Mouse (Mus musculus) Muller cell, postnatal 12 days (primary cell): ENCODE data around the gene Enpp6.
"Not testable (repeated sequence)": the region's sequence is repeated elsewhere in the genome, so short reads cannot be mapped to it uniquely, and the experiment has no call there.

Experiments used
- DNase-seq: peaks from one replicate; pipeline ENCODE4 v3.0.0-alpha.2; 2015; ENCODE audit errors: inconsistent ontology term

The Enpp6 gene

DNA sequence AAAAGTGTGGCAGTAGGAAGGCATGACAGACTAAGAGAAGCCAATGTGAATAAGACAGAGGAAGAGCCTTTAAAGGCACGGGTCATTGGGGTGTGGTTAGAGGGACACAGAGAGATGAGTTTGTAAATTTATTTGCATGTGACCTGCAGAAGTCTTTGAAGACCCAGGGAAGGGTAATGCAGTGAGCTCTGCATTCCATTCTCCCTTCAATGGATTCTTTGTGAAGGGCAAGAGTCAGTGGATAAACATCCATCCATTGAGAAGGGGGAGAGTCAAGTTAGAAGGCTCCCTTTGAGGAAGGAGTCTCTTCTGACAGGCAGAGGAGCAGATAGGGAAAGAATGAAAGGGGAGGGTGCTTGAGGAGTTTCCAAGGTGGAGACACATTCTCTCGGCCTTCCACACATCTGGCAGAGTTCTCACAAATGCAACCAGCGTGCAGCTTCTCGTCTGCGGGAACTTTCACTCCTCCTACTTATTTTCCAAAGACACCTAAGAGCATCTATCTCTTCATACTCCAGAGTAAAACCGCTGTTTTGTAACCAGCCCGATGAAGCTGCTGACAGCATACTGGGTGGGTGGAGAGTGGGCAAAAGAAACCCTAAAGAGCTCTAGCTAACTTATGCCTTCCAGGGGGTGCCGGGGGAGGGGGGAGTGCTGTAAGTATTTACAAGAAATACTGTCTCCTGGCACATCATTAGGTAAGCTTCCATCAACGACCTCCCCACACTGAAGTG is 9.4 kb downstream of the Enpp6 start:
- DNase-seq = peak; percentile 13

DNA sequence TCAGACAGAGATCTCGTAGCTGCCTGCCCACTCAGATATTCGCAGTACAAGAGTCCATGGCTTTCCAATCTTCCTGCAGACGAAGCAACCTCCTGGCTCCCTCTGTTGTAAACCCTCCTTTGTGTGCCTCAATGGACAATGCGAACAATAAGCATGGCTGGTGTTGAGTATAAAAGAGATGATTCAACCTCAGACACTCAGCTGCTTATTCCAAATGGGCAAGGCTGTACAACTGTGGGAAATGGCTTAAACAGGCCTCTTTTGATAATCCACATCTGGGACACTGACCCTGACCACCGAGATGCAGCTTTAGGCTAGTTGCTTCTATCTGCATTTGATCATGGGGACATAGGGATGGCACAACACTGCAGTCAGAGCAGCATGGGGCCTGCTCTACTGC is 19.0 kb downstream of the Enpp6 start:
- DNase-seq = no peak

DNA sequence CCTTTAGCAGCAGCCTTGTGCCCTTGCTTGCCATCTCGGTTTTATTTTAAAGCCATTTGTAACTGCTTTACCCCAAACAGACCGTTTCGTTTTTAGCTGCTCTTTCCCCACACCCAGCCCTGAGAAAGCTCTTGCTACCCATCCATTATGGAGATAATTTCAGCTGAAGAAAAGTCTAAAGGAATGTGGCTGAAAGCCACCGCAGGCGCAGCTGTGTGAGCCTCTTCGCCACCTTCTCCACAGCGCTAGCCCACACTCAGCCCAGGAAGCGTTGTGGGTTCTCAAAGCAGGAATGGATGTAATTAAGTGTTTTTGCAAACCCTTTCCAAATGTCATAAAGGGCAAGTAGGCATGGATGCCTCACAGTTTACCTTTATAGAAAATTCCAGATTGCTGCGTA is 20.1 kb downstream of the Enpp6 start:
- DNase-seq = no peak

DNA sequence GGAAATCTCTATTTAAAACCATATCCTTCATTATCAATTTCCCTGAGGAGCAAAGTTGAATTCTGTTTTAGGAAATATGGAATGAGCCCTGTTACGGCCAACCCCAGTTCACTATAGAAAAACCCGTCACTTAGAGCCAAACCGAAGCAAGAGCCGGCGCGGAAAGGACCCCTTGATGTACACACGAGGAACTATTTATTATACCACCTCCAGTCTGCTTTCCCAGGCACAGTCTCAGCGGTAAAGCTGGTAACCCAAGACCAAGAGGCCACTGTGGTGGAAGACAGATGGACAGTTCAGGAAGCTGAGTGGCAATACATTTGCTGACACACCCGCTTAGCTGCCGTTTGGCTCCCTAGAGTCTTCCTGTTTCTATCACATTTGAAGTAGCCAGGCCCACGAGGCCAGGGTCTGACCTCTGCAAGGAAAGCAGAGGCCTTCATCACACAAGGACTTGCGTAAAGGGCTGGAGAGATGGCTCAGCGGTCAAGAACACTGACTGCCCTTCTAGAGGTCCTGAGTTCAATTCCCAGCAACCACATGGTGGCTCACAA is 21.6 kb downstream of the Enpp6 start:
- no peak for DNase-seq

DNA sequence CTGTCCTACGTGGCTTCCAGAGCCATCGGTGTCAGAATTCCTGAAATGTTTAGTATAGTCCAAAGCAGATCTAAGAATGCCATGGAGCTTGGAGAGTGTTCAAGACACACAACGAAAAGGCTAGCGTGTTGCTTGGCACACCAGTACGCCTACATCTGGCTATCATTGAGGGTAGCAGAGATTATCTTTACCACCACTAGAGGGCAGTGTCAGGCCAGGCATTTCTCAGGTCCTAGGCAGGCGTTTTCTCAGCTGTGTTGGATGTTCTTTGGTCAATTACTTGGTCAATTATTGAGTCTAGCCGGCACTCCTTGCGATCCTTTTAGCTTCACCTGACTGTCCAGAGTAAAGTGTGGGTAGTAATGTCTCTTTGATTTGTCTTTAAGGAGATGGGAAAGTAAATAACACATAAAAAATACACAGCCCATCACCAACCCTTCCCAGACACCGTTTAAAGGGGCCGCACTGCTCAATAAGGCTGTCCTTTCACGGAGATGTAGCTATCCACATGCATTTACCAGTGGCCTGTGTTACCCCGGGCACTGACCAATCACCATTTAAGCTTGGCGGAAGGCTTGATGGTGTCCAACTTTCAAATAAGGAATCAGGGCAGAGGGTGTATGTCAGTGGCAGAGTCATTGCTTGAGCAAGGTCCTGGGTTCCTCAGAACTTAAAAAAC is 29.7 kb downstream of the Enpp6 start:
- peak; percentile 75 for DNase-seq

DNA sequence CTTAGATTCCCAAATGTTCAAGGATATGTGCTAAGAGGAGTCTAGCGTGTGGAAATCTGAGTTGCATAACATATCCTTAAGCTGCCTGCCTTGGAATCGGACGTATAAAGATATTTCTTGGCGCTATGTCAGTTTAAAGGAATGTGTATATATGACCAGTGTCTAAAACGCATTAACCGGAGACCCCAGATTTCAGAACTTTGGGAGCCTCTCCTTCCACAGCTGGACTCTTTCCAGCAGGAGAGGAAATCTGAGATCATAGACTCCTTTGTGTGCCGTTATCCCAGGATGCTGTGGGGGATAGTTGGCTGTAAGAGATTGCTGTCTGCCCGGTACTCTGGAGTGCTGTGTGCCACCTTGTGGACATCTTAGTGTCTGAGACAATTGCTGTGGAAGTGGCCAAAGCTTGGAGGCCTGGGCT is 34.5 kb downstream of the Enpp6 start:
- DNase-seq = no peak

DNA sequence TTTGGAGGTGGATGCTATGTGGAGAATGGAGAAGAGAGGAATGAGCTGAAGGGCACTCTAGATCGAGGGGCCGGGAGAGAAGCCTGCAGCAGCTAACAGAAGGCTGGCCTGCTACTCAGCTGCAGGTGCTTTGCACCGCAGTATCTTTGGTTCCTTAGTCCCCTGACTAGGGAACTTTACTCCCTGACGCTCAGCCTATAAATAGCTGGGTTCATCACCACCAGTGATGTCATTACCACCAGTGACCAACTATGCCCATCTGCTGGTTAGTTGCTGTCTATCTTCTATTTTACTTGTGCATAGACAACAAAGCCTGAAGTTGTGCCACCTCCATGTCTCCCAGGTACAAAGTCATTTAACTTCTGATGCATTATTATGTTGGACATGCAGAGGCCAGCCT is 37.9 kb downstream of the Enpp6 start:
- DNase-seq = no peak

DNA sequence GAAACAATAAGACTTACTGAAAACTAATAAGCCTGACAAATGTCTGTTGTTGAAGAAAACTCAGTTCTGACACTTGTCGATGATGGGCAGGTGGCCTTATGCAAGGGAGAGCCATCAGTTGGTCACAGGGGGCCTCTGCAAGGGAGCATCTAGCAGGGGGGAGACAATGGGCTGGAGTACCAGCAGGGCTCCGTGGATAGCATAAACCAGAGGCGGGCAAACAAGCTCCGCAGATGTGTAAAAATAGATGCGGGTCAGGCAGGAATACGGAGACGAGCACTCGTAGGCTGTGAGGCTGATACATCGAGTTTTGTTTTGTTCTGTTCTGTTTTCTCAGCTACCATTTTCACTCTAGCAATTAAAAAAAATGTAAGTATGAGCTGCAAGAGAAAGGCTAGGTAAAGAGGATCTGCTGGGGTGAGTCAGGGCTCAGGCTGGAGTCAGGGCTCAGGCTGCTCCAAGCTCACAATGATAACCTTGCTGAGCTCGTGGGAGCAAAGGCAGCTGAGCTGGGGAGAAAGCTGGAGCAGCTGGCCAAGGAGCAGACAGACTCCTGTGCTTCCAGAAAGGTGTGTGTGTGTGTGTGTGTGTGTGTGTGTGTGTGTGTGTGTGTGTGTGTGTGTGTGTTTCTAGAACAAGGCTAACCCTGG is 40.3 kb downstream of the Enpp6 start:
- no peak for DNase-seq

DNA sequence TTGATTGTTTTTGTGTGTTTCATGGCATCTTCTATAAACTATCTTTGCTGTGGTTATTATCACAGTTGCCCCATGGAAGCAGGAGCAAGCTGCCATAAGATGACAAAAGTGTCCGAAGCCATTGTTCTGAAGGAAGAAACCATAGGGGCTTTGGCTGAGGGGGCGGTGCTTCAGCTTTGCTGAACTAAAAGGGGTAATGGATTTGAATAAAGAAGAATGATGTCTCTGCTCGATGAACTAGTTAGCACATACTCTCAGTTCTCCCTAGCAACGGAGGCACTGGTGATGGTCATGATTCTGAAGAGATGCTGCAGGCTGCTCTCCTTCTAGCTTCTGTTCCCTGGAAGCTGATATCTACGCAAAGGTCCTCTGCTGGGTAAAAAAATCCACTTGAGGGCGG is 41.8 kb downstream of the Enpp6 start:
- no peak for DNase-seq

DNA sequence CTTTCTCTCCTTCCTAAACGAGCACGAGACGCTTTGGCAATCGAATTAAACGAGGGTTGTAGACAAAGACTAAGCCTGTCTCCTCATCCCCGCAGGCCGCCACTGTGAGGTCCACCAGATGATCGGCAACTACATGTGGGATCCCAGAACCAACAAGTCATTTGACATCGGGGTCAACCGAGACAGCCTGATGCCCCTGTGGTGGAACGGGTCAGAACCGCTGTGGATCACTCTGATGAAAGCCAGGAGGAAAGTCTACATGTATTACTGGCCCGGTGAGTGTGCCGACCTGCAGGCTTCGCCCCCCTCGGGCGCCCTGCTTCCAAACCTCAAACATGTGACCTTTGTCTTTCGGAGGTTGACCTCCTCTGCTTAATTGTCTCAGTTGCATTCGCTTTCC is 43.6 kb downstream of the Enpp6 start:
- DNase-seq = no peak

DNA sequence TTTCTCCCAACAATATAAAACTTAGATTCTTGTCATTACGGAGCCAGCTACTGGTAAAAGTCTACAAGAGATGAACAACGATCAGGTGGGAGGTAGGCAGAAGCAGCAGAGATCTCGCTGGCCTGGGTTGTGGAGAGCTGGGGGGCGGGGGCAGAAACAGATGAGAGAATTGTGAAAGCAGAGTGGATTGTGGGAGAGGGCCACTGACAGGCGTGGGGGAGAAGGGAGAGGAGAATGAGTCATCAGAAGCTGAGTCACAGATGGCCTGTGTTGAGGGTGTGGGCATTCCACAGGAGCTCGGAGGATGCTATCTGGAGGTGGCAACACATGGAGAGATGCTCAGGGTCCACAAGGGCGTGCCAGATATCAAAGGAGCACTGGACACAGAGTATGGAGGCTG is 45.4 kb downstream of the Enpp6 start:
- peak; percentile 64 for DNase-seq

DNA sequence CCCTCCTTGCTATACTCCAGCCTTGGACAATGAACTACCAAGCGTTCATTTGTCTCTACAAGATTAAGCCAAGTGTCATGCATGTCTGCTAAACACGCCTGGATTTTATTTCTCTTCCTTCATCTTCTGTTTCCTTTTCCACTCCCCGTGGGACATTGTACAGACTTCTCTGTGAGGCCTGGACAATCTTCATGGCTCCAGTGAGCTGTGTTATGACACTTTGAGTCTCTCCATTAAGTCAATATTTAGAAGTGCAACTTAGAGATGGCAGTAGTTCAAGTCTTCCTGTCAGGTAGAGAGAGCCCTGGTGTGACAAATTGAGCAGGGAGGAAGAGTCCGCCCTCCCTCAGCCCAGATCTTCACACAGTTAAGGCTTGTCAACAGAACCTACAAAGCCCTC is 47.3 kb downstream of the Enpp6 start:
- no peak for DNase-seq

DNA sequence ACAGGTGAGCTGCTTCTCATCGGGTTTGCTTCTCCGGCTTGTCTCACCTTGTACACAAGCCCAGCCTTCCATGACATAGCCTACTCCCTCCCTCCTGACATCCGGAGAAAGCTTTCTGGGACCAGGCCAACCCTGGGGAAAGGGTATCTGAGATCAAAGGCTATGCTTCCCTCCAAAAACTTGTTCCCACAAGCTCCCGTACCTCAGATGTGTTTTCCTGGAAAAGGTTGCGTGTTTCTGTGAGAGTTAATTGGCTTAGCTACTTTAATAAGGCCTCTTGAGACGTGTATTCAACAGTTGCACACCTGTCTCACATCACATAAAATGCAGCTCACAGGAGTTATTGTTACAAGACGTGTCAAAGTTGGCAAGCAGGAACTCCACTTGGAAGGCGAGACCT is 49.8 kb downstream of the Enpp6 start:
- no peak for DNase-seq

DNA sequence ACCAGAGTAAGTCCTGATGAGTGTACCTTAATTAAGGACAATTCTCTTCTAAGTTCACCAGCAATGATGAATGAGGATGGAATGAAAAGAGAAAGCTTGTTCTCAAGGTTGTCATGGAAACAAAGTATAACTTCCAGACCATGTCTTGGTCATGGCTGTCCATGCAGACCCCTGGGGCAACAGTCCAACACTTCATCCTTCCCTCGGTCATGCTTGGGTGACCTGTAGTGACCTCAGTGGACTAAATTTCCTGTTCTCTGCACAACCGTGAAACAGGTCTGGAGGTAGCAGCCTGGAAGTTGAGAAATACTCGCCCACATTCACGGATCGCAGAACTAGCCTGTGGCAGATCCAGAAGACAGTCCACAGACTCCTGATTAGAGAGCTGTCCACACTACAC is 50.7 kb downstream of the Enpp6 start:
- DNase-seq = no peak

DNA sequence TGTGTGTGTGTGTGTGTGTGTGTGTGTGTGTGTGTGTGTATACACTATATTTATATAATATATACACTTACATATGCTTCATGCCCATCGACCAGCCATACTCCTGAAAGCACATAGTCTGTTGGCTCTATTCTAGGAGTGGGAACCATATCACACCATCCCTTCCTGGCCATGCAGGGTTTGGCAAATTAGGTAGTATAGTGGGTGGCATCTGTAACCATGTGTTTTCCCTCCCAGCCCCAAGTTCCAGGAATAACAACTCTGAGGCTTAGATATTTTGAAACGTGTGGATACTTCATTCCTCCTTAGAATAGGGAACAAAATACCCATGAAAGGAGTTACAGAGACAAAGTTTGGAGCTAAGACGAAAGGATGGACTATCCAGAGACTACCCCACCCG is 53.5 kb downstream of the Enpp6 start:
- not testable (repeated sequence) for DNase-seq

DNA sequence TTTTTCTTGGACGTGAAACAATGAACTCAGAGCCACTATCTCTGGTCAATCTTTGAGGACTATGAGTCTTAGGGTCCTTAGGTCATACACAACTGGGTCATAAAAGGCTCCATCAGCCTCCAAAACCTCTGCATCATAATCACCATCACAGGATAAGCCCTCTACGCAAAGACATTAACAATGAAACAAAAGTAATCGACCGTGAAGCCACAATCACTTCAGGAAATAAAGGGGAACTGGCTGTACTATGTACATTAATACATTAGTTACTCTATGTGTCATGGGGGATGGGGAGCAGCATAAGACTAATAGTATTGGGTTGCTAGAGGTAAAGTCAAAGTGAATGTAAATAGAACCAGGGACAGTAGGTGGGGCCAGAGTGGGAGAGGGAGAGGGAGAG is 59.7 kb downstream of the Enpp6 start:
- DNase-seq = no peak

DNA sequence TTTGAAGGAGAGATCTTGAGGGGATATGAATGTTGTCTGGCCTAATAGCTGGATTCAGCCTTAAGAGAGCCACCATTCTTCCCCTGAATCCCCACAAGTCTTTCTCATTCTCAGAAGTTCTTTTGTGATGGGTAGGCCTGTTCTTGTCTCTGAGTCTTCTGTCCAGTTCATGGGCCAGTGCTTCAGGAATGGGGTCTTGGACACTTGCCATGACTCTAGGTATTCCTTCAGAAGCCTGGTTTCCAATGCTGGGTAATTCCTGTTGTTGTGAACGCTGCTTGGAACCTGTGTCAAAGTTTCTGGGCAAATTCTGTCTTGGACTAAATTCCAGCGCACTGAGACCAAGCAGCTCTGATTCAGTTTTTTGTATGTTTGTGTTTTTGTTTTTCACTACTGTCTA is 60.5 kb downstream of the Enpp6 start:
- DNase-seq = peak; percentile 43

DNA sequence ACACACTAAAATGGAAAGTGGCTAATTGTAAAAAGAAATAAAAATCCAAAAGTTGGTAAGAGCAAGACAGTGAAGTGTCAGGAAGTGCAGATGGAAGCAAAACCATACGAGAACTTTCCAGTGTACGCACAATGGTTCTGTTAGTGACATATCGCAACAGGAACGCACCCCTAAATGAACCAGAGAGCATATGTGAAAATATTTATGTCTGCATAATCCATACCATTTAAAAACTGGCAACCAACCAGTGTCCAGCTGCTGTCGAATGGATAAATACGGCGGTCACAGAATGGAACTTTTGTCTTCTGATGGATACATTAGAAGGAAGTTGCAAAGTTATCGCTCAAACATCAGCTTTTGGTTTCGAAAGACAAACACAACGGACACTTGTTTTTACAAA is 61.9 kb downstream of the Enpp6 start:
- DNase-seq = no peak

DNA sequence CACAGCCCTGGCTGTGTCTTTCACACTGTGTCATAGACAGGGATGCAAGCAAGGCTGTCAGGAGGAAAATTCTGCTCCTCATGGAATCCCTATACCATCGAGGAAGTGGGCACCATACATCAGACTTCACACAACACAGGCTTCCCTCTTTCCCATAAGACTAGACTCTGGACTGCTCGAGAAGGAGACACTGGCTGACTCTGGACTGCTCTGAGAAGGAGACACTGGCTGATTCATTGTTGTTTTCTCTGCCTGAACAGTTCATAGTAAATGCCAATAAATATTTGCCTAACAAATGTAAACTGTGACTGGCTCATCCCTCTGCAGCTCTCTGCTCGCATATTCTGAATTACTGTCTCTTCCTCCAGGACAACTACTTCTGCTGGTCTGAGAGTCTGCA is 66.0 kb downstream of the Enpp6 start:
- DNase-seq = no peak

DNA sequence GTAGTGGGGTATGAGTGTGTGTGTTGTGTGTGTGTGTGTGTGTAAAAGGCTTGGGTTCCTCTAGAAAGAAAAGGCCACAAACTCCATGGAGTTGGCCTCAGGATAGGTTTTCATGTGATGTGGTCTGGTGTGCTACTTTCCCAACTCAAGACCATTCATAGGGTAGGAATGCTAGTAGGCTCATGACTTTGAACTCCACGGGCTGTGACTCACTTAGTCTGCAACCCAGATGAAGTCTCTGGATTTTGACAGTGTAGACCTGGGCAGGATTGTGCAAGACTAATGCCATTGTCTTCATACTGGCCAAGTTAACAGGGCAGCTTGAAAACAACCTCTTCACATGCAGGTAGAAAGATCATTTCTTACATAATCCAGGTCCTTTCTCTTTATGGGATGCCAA is 69.4 kb downstream of the Enpp6 start:
- peak; percentile 63 for DNase-seq

DNA sequence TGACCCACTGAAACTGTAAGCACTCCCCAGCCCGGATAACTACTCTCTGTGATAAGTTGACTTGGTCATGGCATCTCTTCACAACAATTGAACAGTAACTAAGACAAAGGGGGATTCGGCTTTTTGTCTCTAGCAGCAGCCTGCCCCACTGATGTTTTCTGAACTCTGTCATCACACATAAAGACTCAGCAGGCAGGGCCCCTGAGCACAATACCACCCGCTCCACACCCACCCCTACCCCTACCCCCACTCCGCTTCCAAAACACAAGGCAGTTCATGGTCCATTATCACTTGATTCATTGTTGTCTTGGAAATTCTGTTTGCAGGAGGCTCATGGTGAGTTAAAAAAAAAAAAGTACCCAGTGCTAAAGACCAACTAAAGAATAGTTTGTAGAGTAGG is 71.8 kb downstream of the Enpp6 start:
- no peak for DNase-seq

DNA sequence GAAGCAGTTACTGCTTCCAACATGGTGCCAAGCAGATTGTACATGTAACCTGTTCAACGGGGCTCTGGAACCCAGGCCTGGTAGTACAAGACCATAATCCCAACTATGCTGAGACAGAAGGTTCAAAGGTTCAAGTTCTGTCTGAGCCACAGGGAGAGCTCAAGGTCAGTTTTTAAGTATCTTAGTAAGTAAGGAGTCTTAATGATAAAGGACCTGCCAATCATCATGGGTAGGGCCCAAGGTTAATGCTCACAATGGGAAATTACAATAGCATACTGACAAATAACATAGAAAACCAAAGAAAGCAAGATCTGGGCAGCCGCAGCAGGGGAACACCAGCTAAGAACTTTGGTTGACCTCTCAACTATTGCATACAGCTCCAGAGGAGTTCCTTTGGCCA is 72.3 kb downstream of the Enpp6 start:
- no peak for DNase-seq
